Mouse (Mus musculus): ENCODE results near the gene Dnajc28. TPM values are rescaled to one million over a fixed set of nuclear protein-coding genes. Genes with fewer than 3 reads are reported as not detected.

The Dnajc28 gene
- polyA plus RNA-seq, 1 experiment, result 7.5 TPM

- no peak overlapping the region for H3K27ac ChIP-seq (ENCODE audit: insufficient read depth, low read depth, low read length)
- no peak for TF ChIP-seq CTCF (IDR thresholded peaks at IDR 0.05; ENCODE audit: low read depth, low read length)
- no peak for TF ChIP-seq POLR2A (IDR thresholded peaks at IDR 0.05; ENCODE audit: borderline replicate concordance, low read depth, low read length)
- H3K4me1 ChIP-seq (ENCODE audit: control insufficient read depth, insufficient read depth, low read length), result peaks cover 11% of the 10 kb centered on the region
These were observed 14.8 kb upstream of the Dnajc28 start for GRCm38 (mm10) chr16:91633641-91634040.

GRCm38 (mm10) chr16:91632940-91633339 lies 14.1 kb upstream of the Dnajc28 start:
- H3K27ac ChIP-seq (ENCODE audit: insufficient read depth, low read depth, low read length), result no peak overlapping the region
- no peak overlapping the region for H3K4me3 ChIP-seq (ENCODE audit: insufficient read depth, low read length)
- TF ChIP-seq CTCF (IDR thresholded peaks at IDR 0.05; ENCODE audit: low read depth, low read length), result no peak
- TF ChIP-seq POLR2A (IDR thresholded peaks at IDR 0.05; ENCODE audit: borderline replicate concordance, low read depth, low read length), result no peak
- peaks cover 17% of the 10 kb centered on the region for H3K4me1 ChIP-seq (ENCODE audit: control insufficient read depth, insufficient read depth, low read length)

More at GRCm38 (mm10) chr16:91633641-91634040, 14.8 kb upstream of the Dnajc28 start:
- H3K4me3 ChIP-seq (ENCODE audit: insufficient read depth, low read length), result no peak overlapping the region

- Histone ChIP-seq H3K27ac (ENCODE audit: insufficient read depth, low read depth, low read length) (no peak overlapping the region), H3K4me1 (ENCODE audit: control insufficient read depth, insufficient read depth, low read length) (peaks cover 17% of the 10 kb centered on the region), H3K4me3 (ENCODE audit: insufficient read depth, low read length) (no peak overlapping the region)
- no peak for TF ChIP-seq CTCF (IDR thresholded peaks at IDR 0.05; ENCODE audit: low read depth, low read length)
- no peak for TF ChIP-seq POLR2A (IDR thresholded peaks at IDR 0.05; ENCODE audit: borderline replicate concordance, low read depth, low read length)
These were observed 13.6 kb upstream of the Dnajc28 start for GRCm38 (mm10) chr16:91632439-91632838.

GRCm38 (mm10) chr16:91630584-91630983 lies 11.8 kb upstream of the Dnajc28 start:
- Histone ChIP-seq H3K4me3 (ENCODE audit: insufficient read depth, low read length) (no peak overlapping the region), H3K4me1 (ENCODE audit: control insufficient read depth, insufficient read depth, low read length) (peaks cover 17% of the 10 kb centered on the region), H3K27ac (ENCODE audit: insufficient read depth, low read depth, low read length) (no peak overlapping the region)
- TF ChIP-seq CTCF (IDR thresholded peaks at IDR 0.05; ENCODE audit: low read depth, low read length), result no peak
- TF ChIP-seq POLR2A (IDR thresholded peaks at IDR 0.05; ENCODE audit: borderline replicate concordance, low read depth, low read length), result no peak

- Histone ChIP-seq H3K27ac (ENCODE audit: insufficient read depth, low read depth, low read length) (no peak overlapping the region), H3K4me1 (ENCODE audit: control insufficient read depth, insufficient read depth, low read length) (peaks cover 17% of the 10 kb centered on the region), H3K4me3 (ENCODE audit: insufficient read depth, low read length) (no peak overlapping the region)
- TF ChIP-seq CTCF (IDR thresholded peaks at IDR 0.05; ENCODE audit: low read depth, low read length), result no peak
- TF ChIP-seq POLR2A (IDR thresholded peaks at IDR 0.05; ENCODE audit: borderline replicate concordance, low read depth, low read length), result no peak
These were observed 10.9 kb upstream of the Dnajc28 start for GRCm38 (mm10) chr16:91629749-91630148.

GRCm38 (mm10) chr16:91628673-91629072 lies 9.8 kb upstream of the Dnajc28 start:
- Histone ChIP-seq H3K4me3 (ENCODE audit: insufficient read depth, low read length) (no peak overlapping the region), H3K4me1 (ENCODE audit: control insufficient read depth, insufficient read depth, low read length) (peaks cover 17% of the 10 kb centered on the region), H3K27ac (ENCODE audit: insufficient read depth, low read depth, low read length) (no peak overlapping the region)
- TF ChIP-seq POLR2A (IDR thresholded peaks at IDR 0.05; ENCODE audit: borderline replicate concordance, low read depth, low read length) (no peak), CTCF (IDR thresholded peaks at IDR 0.05; ENCODE audit: low read depth, low read length) (no peak)

GRCm38 (mm10) chr16:91627831-91628230 lies 9.0 kb upstream of the Dnajc28 start:
- TF ChIP-seq CTCF (IDR thresholded peaks at IDR 0.05; ENCODE audit: low read depth, low read length), result no peak
- TF ChIP-seq POLR2A (IDR thresholded peaks at IDR 0.05; ENCODE audit: borderline replicate concordance, low read depth, low read length), result no peak
- H3K4me3 ChIP-seq (ENCODE audit: insufficient read depth, low read length), result no peak overlapping the region
- no peak overlapping the region for H3K27ac ChIP-seq (ENCODE audit: insufficient read depth, low read depth, low read length)
- H3K4me1 ChIP-seq (ENCODE audit: control insufficient read depth, insufficient read depth, low read length), result peaks cover 22% of the 10 kb centered on the region

- Histone ChIP-seq H3K27ac (ENCODE audit: insufficient read depth, low read depth, low read length) (no peak overlapping the region), H3K4me1 (ENCODE audit: control insufficient read depth, insufficient read depth, low read length) (peaks cover 11% of the 10 kb centered on the region), H3K4me3 (ENCODE audit: insufficient read depth, low read length) (no peak overlapping the region)
- no peak for TF ChIP-seq POLR2A (IDR thresholded peaks at IDR 0.05; ENCODE audit: borderline replicate concordance, low read depth, low read length)
- no peak for TF ChIP-seq CTCF (IDR thresholded peaks at IDR 0.05; ENCODE audit: low read depth, low read length)
These were observed 4.2 kb upstream of the Dnajc28 start for GRCm38 (mm10) chr16:91623074-91623473.

- Histone ChIP-seq H3K4me1 (ENCODE audit: control insufficient read depth, insufficient read depth, low read length) (peaks cover 11% of the 10 kb centered on the region), H3K4me3 (ENCODE audit: insufficient read depth, low read length) (no peak overlapping the region), H3K27ac (ENCODE audit: insufficient read depth, low read depth, low read length) (no peak overlapping the region)
- no peak for TF ChIP-seq POLR2A (IDR thresholded peaks at IDR 0.05; ENCODE audit: borderline replicate concordance, low read depth, low read length)
- no peak for TF ChIP-seq CTCF (IDR thresholded peaks at IDR 0.05; ENCODE audit: low read depth, low read length)
These were observed 2.2 kb upstream of the Dnajc28 start for GRCm38 (mm10) chr16:91620991-91621390.

- Histone ChIP-seq H3K4me1 (ENCODE audit: control insufficient read depth, insufficient read depth, low read length) (peaks cover 11% of the 10 kb centered on the region), H3K4me3 (ENCODE audit: insufficient read depth, low read length) (no peak overlapping the region), H3K27ac (ENCODE audit: insufficient read depth, low read depth, low read length) (no peak overlapping the region)
- TF ChIP-seq POLR2A (IDR thresholded peaks at IDR 0.05; ENCODE audit: borderline replicate concordance, low read depth, low read length) (no peak), CTCF (IDR thresholded peaks at IDR 0.05; ENCODE audit: low read depth, low read length) (no peak)
These were observed 1.4 kb upstream of the Dnajc28 start for GRCm38 (mm10) chr16:91620185-91620584.

GRCm38 (mm10) chr16:91614552-91614951 lies 4.3 kb downstream of the Dnajc28 start:
- TF ChIP-seq POLR2A (IDR thresholded peaks at IDR 0.05; ENCODE audit: borderline replicate concordance, low read depth, low read length) (no peak), CTCF (IDR thresholded peaks at IDR 0.05; ENCODE audit: low read depth, low read length) (no peak)
- Histone ChIP-seq H3K4me3 (ENCODE audit: insufficient read depth, low read length) (no peak overlapping the region), H3K27ac (ENCODE audit: insufficient read depth, low read depth, low read length) (no peak overlapping the region), H3K4me1 (ENCODE audit: control insufficient read depth, insufficient read depth, low read length) (peaks cover 24% of the 10 kb centered on the region)

All from bone marrow macrophage, adult 2 months (primary cell).